Mouse (Mus musculus): Measurements from ENCODE around the gene Daw1.

Daw1 gene

DNA sequence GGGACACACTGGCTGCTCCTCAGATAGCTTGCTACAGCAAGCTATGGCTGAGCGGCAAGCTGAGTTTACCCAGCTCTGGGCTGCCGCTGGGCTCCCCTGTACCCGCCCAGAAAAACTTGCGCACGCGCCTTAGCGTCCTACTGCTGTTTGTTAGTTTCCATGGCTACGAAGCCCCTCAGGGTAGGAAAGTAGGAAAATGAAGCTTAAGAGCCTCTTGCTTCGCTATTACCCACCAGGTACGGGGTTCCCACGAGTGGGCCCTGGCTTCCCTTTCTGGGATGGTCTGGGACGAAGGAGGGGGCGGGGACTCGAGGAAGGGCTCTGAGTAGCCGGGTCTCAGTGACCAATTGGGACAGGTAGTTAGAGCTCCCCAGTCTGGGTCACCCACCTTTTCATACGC, at the start of gene Daw1:
Gene Daw1 (plus strand): TSS at position 150 of the 400 bp plus-strand sequence.
- DNase-seq = peak; percentile 78 to 86

GRCm38 (mm10) chr1:83110992-83111391, 48.6 kb upstream of the Daw1 start:
- no peak for DNase-seq

- DNase-seq = no peak
Measured at GRCm38 (mm10) chr1:83111726-83112125, 47.8 kb upstream of the Daw1 start.

DNA sequence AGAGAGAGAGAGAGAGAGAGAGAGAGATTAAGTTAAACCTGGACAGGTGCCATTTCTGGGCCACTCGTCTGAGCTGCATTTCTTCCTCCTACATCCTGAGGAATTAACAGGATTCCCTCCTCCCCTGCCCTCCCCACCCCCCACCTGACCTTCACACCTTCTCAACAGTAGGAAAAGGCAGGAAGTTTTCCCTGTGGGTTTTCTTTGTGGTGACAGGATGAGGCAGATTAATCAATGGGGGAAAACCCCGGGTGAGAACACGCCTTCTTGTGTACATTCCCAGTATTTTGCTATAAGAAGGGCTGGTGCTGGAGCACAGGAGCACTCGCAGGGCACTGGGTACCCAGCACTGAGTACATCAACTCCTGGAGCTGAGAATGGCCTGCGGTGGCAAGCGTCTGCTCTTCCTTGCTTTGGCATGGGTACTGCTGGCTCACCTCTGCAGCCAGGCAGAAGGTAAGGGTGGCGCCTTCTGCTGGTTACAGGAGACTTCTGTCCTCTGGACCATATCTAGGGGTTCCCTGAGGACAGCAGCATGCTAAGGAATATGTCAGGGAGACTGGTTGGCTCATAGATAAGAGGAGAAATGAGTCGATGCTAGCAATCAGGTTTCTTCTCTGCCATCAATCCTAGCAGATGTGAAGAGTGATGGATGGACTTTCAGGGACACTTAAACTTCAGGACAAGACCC, 43.0 kb upstream of the Daw1 start, which contains the start of gene Ccl20:
Gene Ccl20 (plus strand): TSS at position 320 of the 691 bp plus-strand sequence.
- no peak for DNase-seq

DNA sequence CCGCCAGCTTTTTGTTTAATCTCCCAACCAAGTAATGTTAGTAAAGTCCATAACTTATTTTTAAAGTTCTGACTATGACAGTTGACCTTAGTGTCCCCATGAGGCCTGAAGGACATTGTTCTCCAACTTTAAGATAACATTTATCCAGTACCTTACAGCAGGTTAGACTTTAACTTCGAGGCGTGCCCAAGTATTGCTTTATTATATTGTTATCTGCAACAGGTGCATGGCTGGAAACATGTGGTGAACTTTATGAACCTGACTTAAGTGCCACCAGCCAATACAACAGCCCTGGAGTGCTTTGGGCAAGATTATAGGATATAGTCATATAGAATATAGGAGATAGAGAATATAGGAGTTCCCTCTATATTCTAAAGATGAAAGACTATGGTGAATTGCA, 42.3 kb upstream of the Daw1 start:
- no peak for DNase-seq

GRCm38 (mm10) chr1:83117661-83118060, 41.9 kb upstream of the Daw1 start:
- no peak for DNase-seq

GRCm38 (mm10) chr1:83119903-83120302, 39.6 kb upstream of the Daw1 start:
- no peak for DNase-seq

DNA sequence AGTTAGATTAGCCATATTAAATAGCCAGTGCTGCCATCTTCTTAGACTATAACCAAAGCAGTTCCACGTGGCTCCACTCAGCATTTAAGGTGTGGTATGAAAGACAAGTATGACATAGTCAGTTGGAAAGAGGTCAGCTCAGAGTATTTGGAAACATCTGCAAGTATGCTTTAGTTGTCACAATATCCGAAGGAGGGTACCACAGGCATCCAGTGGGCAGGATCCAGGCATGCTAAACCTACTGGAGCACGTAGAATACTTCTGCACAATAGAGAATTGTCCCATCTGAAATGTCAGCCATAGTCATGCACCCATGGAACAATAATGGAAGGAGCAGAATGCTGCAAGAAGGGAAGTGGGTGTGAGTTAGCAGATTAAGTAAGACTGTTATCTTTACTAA, 39.2 kb upstream of the Daw1 start:
- DNase-seq = no peak

GRCm38 (mm10) chr1:83123201-83123600, 36.4 kb upstream of the Daw1 start:
- no peak for DNase-seq

DNA sequence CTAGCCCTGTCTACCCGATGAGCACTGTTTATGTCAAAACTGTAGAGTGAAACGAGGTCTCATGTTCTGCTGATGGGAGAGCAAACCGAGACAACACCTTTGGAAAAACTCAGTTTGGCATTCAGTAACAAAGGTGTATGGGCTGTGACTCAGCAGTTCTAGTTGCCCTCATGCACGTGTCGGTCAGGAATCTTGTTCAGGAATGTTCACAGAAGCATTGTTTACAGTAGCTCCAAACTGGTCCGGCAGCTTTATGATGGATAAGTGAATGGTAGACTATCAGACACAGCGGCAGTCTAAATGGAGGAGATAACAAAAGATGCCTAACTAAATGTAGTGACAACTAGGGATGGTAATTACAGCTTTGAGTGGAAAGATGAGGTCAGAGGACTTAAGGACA, 23.7 kb upstream of the Daw1 start:
- DNase-seq = peak in 1 of 2 experiments; percentile 3

GRCm38 (mm10) chr1:83137847-83138246, 21.7 kb upstream of the Daw1 start:
- DNase-seq = no peak

DNA sequence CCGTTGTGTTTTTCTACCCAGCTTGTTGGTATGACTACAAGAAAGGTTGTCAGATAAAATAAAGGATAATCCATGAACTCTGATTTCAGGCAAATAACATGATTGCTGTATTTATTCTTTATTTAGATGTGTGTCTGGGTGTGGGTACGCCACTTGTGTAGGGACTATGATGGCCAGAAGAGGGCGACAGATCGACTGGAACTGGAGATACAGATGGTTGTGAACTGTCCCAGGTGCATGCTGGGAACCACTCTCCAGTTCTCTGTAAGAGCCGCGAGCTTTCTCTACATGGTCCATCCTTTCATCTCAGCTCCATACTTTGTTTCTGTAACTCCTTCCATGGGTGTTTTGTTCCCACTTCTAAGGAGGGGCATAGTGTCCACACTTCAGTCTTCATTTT, 20.8 kb upstream of the Daw1 start:
- DNase-seq = no peak

DNA sequence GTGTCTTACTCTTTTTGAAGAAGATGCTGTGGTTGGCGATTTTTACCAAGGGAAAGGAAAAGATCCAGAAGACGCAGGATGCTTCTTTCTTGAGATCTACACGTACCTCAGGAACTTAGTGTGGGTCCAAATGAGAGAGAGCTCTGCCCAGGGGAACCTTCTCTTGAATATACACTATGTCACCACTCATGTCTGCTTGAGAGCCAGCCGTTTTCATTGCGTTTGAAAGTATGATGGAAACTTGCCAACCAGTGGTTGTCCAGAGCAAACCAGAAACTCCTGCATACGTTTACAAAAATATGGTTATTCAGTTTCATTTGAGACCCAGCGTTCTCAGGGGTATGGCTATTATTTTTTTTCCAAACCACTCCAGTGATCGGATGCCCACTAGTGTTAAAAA, 18.0 kb upstream of the Daw1 start:
- no peak for DNase-seq

- DNase-seq = no peak
Measured at GRCm38 (mm10) chr1:83142055-83142454, 17.5 kb upstream of the Daw1 start.

- no peak for DNase-seq
Measured at GRCm38 (mm10) chr1:83146547-83146946, 13.0 kb upstream of the Daw1 start.

- peak in 1 of 2 experiments; percentile 18 for DNase-seq
Measured at GRCm38 (mm10) chr1:83150227-83150626, 9.3 kb upstream of the Daw1 start.

- DNase-seq = no peak
Measured at GRCm38 (mm10) chr1:83152961-83153360, 6.6 kb upstream of the Daw1 start.

GRCm38 (mm10) chr1:83156876-83157275, 2.7 kb upstream of the Daw1 start:
- DNase-seq = peak in 1 of 2 experiments; percentile 36

GRCm38 (mm10) chr1:83161658-83162057, 2.1 kb downstream of the Daw1 start:
- DNase-seq = peak; percentile 29 to 68

DNA sequence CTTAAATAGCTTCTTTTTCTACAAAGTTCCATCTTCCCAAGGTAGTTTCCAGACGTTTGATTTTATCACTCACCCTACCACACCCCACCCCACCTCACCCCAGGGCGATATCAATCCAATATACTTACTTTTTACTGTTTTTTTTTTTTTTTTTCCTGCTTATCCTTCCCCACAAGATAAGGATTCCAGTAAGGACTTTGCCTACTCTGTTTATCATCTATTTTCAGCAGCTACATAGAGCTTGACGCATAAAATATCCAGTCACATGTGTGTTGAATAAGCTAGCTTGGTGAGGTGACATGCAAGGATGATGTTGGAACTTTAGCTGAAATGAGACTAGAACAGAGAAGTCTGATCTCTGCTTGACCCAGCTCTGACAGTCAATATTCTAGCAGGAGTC, 4.5 kb downstream of the Daw1 start:
- no peak for DNase-seq

- DNase-seq = no peak
Measured at GRCm38 (mm10) chr1:83169158-83169557, 9.6 kb downstream of the Daw1 start.

DNA sequence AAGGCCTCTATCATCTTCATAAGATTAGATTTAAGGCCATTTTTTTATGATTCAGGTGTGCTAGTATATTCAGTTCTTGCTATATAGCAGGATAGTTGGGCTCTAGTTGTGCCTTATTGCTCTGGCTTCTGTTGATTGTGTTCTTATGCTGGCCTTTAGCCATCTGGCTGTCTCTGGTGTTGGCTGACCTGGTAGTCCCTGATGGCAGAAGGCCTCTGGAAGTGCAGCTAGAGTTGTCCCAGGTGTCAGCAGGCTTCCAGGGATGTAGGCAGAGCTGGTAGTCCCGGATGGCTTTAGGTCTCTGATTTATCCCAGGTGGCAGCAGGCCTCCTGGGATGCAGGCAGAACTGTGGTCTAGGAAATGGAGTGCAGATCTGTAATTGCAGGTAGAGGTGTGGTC, 16.4 kb downstream of the Daw1 start:
- no peak for DNase-seq

DNA sequence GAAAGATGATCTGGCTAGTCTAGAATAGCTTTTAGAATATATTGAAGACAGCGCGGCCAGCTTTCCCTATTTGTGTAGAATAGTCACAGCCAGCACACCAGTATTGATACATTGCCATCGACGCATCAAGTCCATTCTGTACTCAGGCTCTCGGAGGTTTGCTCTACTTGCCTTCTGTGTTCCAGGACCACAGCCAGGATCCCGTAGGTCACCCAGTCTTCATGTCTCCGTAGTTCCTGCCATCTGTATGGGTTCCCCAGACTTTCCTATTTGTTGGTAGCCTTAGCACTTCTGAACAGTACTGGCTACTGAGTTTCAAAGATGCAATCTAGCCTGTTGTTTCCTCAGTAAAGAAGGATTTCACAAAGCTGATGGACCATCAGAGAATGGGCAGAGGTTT, 20.0 kb downstream of the Daw1 start:
- DNase-seq = no peak

DNA sequence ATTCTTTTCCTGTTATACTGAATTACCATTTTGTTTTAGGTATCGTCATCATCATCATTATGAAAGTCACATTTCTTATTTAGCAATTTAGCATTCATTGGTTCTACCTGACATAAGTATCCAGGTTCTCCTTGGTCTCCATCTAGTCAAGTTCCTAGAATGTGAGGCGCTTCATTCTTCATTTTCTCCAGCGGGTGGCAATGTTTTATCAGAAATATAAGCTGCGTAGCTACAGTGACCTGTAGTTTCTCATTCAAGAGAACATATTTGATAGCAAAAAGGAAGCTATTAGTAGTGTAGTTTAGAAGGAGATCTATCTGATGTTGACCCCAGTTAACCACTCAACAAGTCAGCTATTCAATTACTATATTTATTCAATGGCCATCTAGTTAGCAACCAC, 21.9 kb downstream of the Daw1 start:
- no peak for DNase-seq

GRCm38 (mm10) chr1:83187154-83187553, 27.6 kb downstream of the Daw1 start:
- peak; percentile 63 to 85 for DNase-seq
